Mouse (Mus musculus) midbrain, postnatal 0 days (tissue): ENCODE results near the gene Kif3c. TPM values are rescaled to one million over a fixed set of nuclear protein-coding genes. Genes with fewer than 3 reads are reported as not detected.

ENCODE experiments used
- ATAC-seq: fragments of 200-750 bp; cut with Nextera tagmentation; 2 replicates; pipeline ENCODE4 v1.8.0; 2017; ENCODE audit warnings: moderate number of reproducible peaks, mild to moderate bottlenecking, moderate TSS enrichment, moderate library complexity; ENCODE audit not compliant: low FRiP score
- DNase-seq: peaks from one replicate; pipeline ENCODE4 v3.0.0-alpha.2; 2015; ENCODE audit warnings: low spot score
- H3K27ac ChIP-seq: fragments of 300-500 bp; sonication (generic); 2 replicates; pipeline ENCODE4 v1.5.1; 2014; ENCODE audit warnings: low read depth, mild to moderate bottlenecking, low read length, mixed read lengths
- H3K27me3 ChIP-seq: fragments of 300-500 bp; sonication (generic); 2 replicates; pipeline ENCODE4 v1.6.1; 2014; ENCODE audit warnings: low read length, control low read depth, mixed read lengths; ENCODE audit not compliant: insufficient read depth
- H3K36me3 ChIP-seq: fragments of 300-500 bp; sonication (generic); 2 replicates; pipeline ENCODE4 v1.6.1; 2014; ENCODE audit warnings: low read length, control low read depth, mixed read lengths; ENCODE audit not compliant: insufficient read depth
- H3K4me1 ChIP-seq: fragments of 300-500 bp; sonication (generic); 2 replicates; pipeline ENCODE4 v1.6.1; 2014; ENCODE audit warnings: mild to moderate bottlenecking, control low read depth, antibody characterized with exemption, low read length, mixed read lengths; ENCODE audit not compliant: insufficient read depth
- H3K4me2 ChIP-seq: fragments of 300-500 bp; sonication (generic); 2 replicates; pipeline ENCODE4 v1.6.1; 2014; ENCODE audit warnings: low read depth, mild to moderate bottlenecking, low read length, mixed read lengths; ENCODE audit not compliant: poor library complexity, severe bottlenecking
- H3K4me3 ChIP-seq: fragments of 300-500 bp; sonication (generic); 2 replicates; pipeline ENCODE4 v1.5.1; 2014; ENCODE audit warnings: low read depth, mild to moderate bottlenecking, low read length, moderate library complexity
- H3K9ac ChIP-seq: fragments of 300-500 bp; sonication (generic); replicated peaks from 2 replicates; pipeline ENCODE4 v1.6.1; 2014; ENCODE audit warnings: mild to moderate bottlenecking, low read length, moderate library complexity, mixed read lengths; ENCODE audit not compliant: poor library complexity, severe bottlenecking
- H3K9me3 ChIP-seq: fragments of 300-500 bp; sonication (generic); 2 replicates; pipeline ENCODE4 v1.6.1; 2016; ENCODE audit warnings: low read length, control low read depth
- CTCF ChIP-seq: IDR thresholded peaks from 2 replicates; pipeline ENCODE4 v1.5.1; 2016; ENCODE audit warnings: antibody characterized with exemption, mild to moderate bottlenecking
- WGBS: fragments of 180-500 bp; shearing (Covaris S2); extraction: QIAGEN DNeasy Blood & Tissue Kit; methylation state at CpG from one replicate; pipeline ENCODE4 v1.1.7; 2014; 5-methylcytosine and 5-hydroxymethylcytosine counted together
- polyA plus RNA-seq: library from polyadenylated mRNA; unstranded; fragments of >200 nt; fragmentation: Nextera tagmentation; extraction: Ambion mirVana; gene quantifications from 2 replicates; pipeline ENCODE4 v1.2.1, GENCODE M21; 2015
- total RNA-seq: library from RNA; depleted of rRNA; stranded (reverse); fragments of >200 nt; gene quantifications from 2 replicates; pipeline ENCODE4 v1.2.3, GENCODE M21; 2014

The Kif3c gene
- total and polyA plus RNA-seq, 2 experiments from 2014 or later, result 70.7 to 176 TPM

DNA sequence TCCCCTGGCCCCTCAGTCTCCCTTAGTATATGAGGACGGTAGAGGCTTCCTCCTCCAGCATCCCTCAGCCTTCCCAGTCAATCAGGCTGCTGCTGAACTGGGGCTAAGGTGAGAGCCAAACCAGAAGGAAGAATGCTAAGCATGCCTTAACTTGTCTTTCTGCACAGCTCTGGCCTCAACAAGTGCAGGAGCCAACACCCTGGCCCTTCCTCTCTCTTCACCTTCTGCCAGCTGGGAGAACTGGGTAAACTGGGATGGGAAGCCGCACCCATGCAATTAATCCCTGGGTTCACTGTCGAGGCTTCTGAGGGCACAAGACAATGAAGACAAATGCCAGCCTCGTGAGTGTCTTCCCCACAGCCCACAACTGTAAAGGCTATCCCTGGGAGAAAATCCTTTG, 35.3 kb upstream of the Kif3c start:
- no peak for ATAC-seq
- WGBS, result 80% methylated on average over 4 of the region's 4 CpGs

DNA sequence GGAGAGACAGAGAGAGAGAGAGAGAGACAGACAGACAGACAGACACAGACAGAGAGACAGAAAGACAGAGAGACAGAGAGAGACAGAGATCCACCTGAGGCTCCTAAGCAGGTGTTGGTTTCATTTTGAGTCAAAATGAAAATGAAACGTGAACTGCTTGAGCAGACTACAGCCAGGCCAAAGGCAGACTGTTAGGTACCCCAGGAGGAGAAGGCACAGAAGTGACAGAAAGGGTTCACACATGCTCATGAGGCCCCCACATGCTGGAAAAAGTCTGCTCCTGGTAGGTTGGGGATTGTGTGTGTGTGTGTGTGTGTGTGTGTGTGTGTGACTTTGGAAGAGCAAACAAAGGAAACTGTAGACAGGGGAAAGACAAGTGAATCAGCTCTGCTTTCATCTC, 26.0 kb upstream of the Kif3c start:
- no peaks in the 10 kb centered on the region for H3K36me3 ChIP-seq
- H3K4me1 ChIP-seq, result no peaks in the 10 kb centered on the region
- ATAC-seq (no peak), DNase-seq (no peak)
- H3K4me2 ChIP-seq, result no peak overlapping the region
- no peak overlapping the region for H3K9ac ChIP-seq
- no peak overlapping the region for H3K4me3 ChIP-seq
- H3K9me3 ChIP-seq, result no peaks in the 10 kb centered on the region
- H3K27ac ChIP-seq, result no peak overlapping the region
- no peak for TF ChIP-seq CTCF
- no peaks in the 10 kb centered on the region for H3K27me3 ChIP-seq
- WGBS, result 94% methylated on average over 1 of the region's 1 CpGs

More for the DNA sequence above, 35.3 kb upstream of the Kif3c start:
- TF ChIP-seq CTCF, result no peak
- Histone ChIP-seq H3K9ac (no peak overlapping the region), H3K4me3 (no peak overlapping the region), H3K4me1 (no peaks in the 10 kb centered on the region), H3K4me2 (no peak overlapping the region), H3K27ac (no peak overlapping the region), H3K36me3 (no peaks in the 10 kb centered on the region), H3K9me3 (no peaks in the 10 kb centered on the region), H3K27me3 (no peaks in the 10 kb centered on the region)
- no peak for DNase-seq

DNA sequence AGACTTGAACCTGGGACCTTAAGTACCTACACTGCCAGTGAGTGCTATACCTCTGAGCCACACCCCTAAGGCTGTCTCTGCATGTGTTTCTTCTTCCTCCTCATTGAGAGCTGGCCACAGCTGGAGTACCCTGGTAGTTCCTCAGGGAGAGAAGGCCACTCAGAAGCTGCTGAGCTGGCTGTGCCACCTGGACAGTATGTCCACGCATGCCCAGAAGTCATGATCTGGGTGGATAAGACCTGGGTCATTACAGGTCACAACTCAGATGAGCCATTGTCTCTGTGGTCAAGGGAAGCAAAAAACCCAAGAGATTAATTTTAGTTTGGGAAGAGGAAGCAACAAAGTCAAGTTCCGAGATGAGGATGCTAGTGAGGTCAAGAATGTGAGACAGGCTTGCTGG, 20.8 kb upstream of the Kif3c start:
- Histone ChIP-seq H3K27me3 (no peaks in the 10 kb centered on the region), H3K4me1 (no peaks in the 10 kb centered on the region), H3K4me2 (no peak overlapping the region), H3K27ac (no peak overlapping the region), H3K36me3 (no peaks in the 10 kb centered on the region), H3K9me3 (no peaks in the 10 kb centered on the region), H3K9ac (no peak overlapping the region), H3K4me3 (no peak overlapping the region)
- WGBS, result 85% methylated on average over 2 of the region's 2 CpGs
- ATAC-seq (no peak), DNase-seq (no peak)
- TF ChIP-seq CTCF, result no peak

DNA sequence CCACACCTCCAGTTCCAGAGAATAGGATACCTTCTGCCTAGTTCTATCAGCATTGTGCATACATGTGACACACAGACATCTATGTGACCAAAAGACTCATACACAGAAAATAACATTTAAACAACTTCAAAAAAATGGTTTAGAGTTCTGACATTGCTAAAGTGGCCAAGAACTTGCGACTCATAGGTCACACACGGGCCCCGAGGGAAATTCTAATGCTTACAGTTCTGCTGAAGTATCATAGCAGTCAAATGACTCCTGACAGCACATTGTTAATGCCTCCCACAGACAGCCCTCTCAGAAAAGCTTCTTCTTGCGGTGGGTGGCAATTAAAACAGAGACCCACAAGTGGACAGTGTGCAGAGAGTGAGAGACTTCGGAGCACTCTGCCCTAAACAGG, 19.9 kb upstream of the Kif3c start:
- no peaks in the 10 kb centered on the region for H3K4me1 ChIP-seq
- no peaks in the 10 kb centered on the region for H3K27me3 ChIP-seq
- no peaks in the 10 kb centered on the region for H3K36me3 ChIP-seq
- no peak for TF ChIP-seq CTCF
- H3K9ac ChIP-seq, result no peak overlapping the region
- WGBS, result 86% methylated on average over 5 of the region's 5 CpGs
- no peaks in the 10 kb centered on the region for H3K9me3 ChIP-seq
- ATAC-seq (no peak), DNase-seq (no peak)
- H3K4me2 ChIP-seq, result no peak overlapping the region
- no peak overlapping the region for H3K4me3 ChIP-seq
- no peak overlapping the region for H3K27ac ChIP-seq

DNA sequence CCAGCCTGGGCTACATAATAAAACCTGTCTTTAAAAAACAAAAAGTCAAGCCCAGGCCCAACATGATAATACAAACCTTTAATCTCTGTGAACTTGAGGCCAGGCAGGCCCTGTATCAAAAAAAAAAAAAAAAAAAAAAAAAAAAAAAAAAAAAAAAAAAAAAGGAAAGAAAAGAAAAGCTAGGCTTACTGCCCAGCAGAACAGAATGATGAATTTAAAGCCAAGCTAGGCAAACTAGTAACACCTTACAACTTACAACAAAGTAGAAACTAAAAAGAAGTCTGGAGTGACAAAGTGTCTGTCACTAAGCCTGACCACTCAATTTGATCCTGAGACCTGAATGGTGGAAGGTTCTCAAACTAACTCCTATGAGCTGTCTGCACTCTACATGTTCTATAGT, 17.2 kb upstream of the Kif3c start:
- no peaks in the 10 kb centered on the region for H3K27me3 ChIP-seq
- H3K4me2 ChIP-seq, result no peak overlapping the region
- DNase-seq (no peak), ATAC-seq (no peak)
- H3K27ac ChIP-seq, result no peak overlapping the region
- H3K4me3 ChIP-seq, result no peak overlapping the region
- H3K9me3 ChIP-seq, result no peaks in the 10 kb centered on the region
- no peak overlapping the region for H3K9ac ChIP-seq
- TF ChIP-seq CTCF, result no peak
- no peaks in the 10 kb centered on the region for H3K4me1 ChIP-seq
- H3K36me3 ChIP-seq, result no peaks in the 10 kb centered on the region

DNA sequence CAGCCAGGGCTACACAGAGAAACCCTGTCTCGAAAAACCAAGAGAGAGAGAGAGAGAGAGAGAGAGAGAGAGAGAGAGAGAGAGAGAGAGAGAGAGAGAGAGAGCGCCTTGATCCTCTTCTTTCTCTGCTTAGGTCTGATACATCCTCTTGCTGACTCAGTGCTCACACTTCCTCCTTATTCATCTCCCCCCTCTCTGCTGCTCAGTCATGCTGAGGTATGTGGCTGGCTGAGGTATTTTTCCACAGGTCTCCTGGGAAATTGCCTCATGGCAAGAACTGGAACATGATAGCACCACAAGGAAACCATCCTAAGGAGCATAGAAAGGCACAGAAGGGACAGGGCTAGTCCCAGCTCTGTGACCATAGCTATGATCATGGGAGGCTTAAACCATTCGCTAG, 15.5 kb upstream of the Kif3c start:
- no peak overlapping the region for H3K4me3 ChIP-seq
- H3K27ac ChIP-seq, result no peak overlapping the region
- no peaks in the 10 kb centered on the region for H3K4me1 ChIP-seq
- no peaks in the 10 kb centered on the region for H3K9me3 ChIP-seq
- no peaks in the 10 kb centered on the region for H3K36me3 ChIP-seq
- ATAC-seq (no peak), DNase-seq (no peak)
- H3K9ac ChIP-seq, result no peak overlapping the region
- TF ChIP-seq CTCF, result no peak
- no peaks in the 10 kb centered on the region for H3K27me3 ChIP-seq
- no peak overlapping the region for H3K4me2 ChIP-seq
- WGBS, result 94% methylated on average over 2 of the region's 3 CpGs

DNA sequence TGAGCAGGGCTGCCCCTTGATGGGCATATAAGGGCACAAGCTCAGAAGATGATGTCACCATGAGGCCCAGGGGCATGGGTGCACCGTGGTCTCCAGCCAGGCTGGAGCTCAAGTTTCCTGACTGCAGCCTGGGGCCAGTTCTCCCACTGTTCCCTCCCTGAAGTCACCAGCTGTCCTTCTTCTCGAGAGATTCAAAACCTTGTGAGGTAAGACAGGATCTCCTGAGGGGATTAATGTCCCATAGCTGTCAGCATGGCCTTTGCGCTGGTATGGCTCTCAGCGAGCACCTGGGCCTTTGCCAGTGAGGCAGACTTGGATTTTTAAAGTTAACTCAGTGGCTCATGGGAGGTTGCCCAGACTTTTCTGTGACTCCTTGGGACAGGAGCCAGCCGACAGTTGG, 14.8 kb upstream of the Kif3c start:
- no peak overlapping the region for H3K4me2 ChIP-seq
- no peaks in the 10 kb centered on the region for H3K4me1 ChIP-seq
- DNase-seq (peak; percentile 24), ATAC-seq (no peak)
- TF ChIP-seq CTCF, result no peak
- H3K9ac ChIP-seq, result no peak overlapping the region
- no peak overlapping the region for H3K27ac ChIP-seq
- H3K4me3 ChIP-seq, result no peak overlapping the region
- H3K9me3 ChIP-seq, result no peaks in the 10 kb centered on the region
- no peaks in the 10 kb centered on the region for H3K36me3 ChIP-seq
- 71% methylated on average over 5 of the region's 5 CpGs for WGBS
- H3K27me3 ChIP-seq, result no peaks in the 10 kb centered on the region
